Mouse (Mus musculus): ENCODE measurements around the gene Ccdc91.

The Ccdc91 gene

GRCm38 (mm10) chr6:147475727-147476613 is at the start of gene Ccdc91:
Ccdc91 (plus strand) TSS chr6:147475828.
- peak; percentile 97 for DNase-seq (ENCODE audit: low read depth)

DNA sequence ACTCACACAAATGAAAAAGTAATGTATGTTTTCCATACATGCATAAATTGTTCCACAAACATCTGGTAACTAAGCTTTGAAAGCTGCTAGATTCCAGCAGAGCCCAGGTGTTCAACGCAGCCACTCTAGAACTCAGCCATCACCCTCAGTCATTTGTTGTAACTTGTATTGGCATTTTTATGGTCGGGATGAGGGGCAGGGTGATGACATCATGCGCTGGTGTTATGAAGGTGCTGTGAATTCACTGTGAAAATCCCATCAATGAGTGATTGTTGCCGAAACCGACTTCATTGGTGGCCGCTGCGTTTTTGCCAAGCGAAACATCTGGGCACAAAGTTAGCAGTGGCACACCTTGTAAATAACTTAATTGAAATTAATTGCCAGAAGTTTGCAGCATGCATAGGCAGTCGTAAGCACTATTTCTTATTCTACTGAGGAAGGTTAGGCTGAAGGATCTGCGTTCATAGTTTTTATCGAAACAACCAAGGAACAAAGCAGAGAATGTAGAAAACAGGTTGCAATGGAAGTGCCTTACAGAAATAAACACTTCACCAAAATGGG is 48.6 kb upstream of the Ccdc91 start:
- DNase-seq (ENCODE audit: low read depth): no peak

DNA sequence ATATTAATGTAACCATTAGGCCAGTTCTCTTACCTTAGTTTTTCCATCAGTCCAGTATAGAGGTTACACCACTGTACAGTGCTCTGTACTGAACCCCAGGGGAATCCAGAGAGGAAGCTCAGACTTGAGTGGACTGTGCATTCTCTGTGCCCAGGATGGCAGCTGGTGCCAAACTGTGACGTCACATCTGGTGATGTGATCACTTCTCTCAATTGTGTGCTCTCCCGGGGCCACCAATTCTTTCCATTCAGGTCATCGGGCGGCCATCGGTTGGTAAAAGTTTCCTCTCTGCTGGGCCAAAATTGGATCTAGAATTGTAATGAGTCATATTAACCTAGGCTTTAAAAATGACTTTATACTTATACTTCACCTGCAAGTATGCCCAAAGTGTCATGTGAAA is 19.9 kb upstream of the Ccdc91 start:
- DNase-seq (ENCODE audit: low read depth): peak; percentile 43

- no peak for DNase-seq (ENCODE audit: low read depth)
Observed at GRCm38 (mm10) chr6:147458637-147459301, 16.9 kb upstream of the Ccdc91 start.

- no peak for DNase-seq (ENCODE audit: low read depth)
Observed at GRCm38 (mm10) chr6:147470016-147470415, 5.6 kb upstream of the Ccdc91 start.

- DNase-seq (ENCODE audit: low read depth): no peak
Observed at GRCm38 (mm10) chr6:147481141-147481540, 5.5 kb downstream of the Ccdc91 start.

- no peak for DNase-seq (ENCODE audit: low read depth)
Observed at GRCm38 (mm10) chr6:147490120-147490519, 14.5 kb downstream of the Ccdc91 start.

DNA sequence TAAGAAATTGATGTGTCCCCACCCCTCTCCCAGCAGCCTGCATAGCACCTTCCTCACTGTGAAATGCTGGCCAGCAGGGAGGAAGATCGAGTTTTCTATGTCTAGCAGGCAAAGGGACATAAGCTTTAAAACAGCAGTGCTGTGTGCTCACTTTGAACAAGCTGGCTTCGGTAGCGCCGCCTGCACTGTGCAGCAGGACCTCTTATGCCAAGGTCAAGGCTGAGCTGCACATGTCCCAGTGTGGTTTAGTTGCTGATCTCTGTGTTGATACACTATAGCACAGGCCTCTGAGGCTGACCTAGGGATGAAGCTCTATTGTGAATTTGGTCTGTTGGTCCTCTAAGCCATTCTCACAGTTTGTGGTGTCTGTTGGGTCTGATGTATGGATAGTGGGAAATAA is 16.9 kb downstream of the Ccdc91 start:
- DNase-seq (ENCODE audit: low read depth): no peak

- DNase-seq (ENCODE audit: low read depth): no peak
Observed at GRCm38 (mm10) chr6:147501439-147501838, 25.8 kb downstream of the Ccdc91 start.

DNA sequence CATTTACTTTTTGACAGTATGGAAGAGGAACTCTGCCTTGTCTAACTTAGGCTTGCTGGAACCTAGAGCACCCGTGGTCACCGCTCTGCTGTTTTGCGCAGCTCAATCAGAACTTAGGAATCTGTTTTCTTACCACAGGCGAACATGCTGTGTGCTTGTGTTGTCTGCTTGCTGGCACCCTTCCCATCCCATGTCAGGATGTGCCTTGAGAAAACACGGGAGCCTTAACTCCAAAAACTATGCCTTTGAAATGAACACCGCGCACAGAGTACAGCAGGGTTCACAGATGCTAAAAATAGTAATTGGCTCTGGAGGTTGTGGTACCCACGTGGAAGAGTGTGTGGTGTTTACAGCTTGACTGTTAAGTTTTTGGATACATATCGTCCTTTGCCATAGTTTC is 30.4 kb downstream of the Ccdc91 start:
- peak; percentile 88 for DNase-seq (ENCODE audit: low read depth)

DNA sequence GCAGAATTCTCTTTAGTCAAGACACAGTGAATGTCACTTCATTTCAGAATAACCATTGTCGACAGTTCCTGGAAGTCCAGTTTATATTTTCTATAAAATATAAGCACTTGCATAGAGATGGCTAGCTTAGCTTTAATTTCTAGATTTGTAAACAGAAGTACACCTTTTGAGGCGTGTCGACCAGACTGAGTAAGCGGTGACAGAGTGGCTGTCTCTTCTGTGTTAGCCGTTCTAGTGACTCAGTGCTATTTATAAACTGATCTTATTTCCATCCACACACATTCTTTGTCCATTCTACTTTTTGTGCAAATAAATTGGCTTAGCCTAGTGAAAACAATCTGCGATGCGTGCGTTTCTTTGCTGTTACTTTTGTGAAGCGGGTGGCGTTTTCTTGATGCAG is 30.9 kb downstream of the Ccdc91 start:
- DNase-seq (ENCODE audit: low read depth): peak; percentile 58

GRCm38 (mm10) chr6:147507186-147507585 is 31.6 kb downstream of the Ccdc91 start:
- DNase-seq (ENCODE audit: low read depth): no peak

- no peak for DNase-seq (ENCODE audit: low read depth)
Observed at GRCm38 (mm10) chr6:147510516-147510915, 34.9 kb downstream of the Ccdc91 start.

- DNase-seq (ENCODE audit: low read depth): no peak
Observed at GRCm38 (mm10) chr6:147517909-147518308, 42.3 kb downstream of the Ccdc91 start.

DNA sequence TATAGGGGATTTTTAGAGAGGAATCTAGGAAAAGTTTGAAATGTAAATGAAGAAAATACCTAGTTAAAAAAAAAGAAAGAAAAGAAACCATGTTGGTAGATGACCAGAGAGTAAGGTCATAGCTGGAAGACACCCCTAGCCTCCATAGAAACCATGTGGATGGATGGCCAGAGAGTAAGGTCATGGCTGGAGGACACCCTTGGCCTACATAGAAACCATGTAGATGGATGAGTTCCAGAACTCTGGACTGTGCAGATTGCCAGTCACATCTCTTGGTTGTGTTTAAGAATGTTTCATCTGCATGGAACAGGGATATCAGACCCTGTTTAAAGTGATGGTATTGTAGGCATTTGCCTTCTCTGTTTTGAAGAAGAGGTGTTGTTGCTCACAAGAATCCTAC is 49.6 kb downstream of the Ccdc91 start:
- DNase-seq (ENCODE audit: low read depth): no peak

DNA sequence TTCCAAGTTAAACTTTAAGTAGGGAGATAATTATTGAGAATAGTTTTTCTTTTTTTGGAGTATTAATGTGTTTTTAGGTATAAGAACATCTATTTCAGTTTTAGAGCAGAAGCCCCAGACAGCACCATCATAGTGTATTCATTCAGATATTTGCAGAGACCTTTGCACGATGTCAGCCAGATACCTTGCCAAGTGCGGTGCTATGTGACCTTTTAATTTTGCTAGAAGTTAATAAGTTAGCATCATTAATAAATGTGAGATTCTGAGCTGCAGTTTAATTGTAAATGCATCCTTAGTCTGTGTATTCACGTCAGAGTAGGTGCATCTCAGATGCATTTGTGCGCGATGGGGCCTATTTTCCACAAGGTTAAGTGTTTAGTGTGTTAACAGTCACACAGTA is 59.3 kb downstream of the Ccdc91 start:
- no peak for DNase-seq (ENCODE audit: low read depth)

GRCm38 (mm10) chr6:147538236-147538635 is 62.6 kb downstream of the Ccdc91 start:
- DNase-seq (ENCODE audit: low read depth): no peak

DNA sequence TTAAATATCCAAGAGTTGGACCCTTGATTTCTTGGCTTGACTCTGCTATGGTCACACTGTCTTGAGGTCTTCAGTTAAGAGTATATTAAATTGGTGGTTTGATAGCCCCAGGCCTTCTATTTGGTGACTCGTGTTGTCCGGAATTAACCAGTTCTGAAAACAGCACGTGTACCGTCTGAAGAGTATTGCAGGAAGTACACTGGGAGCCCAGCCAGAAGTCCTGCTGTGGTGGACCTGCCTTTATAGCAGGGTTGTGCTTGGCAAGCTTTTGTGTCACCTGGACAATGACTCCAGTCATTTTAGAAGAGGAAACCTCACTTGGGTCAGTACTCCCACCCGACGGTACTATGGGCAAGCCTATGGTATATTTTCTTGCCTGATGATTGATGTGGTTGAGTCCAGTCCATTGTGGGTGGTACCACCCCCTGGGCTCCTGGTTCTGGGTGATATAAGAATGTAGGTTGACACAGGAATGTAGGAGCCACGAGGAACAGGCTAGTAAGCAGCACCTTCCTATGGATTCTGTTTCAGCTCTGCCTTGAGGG is 63.5 kb downstream of the Ccdc91 start:
- DNase-seq (ENCODE audit: low read depth): peak; percentile 68

DNA sequence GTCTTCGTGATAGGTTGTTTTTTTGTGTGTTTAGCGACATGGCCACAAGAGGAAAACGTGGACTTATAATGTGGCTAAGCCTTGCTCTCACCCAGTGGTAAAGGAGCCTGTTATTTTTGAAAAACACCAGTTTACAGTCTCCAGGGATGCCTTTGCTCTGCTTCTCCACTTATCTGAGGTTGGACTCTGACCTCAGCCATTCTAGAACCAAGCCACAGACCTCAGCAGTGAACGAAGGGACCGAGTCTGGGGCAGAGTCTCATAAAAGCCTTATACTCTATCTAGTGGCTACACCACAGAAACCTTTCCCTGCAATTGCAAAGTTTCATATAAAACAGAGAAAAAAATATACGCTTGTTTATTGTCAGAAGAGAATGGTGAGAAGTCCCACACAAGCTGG is 65.3 kb downstream of the Ccdc91 start:
- DNase-seq (ENCODE audit: low read depth): no peak

- DNase-seq (ENCODE audit: low read depth): no peak
Observed at GRCm38 (mm10) chr6:147555591-147555990, 80.0 kb downstream of the Ccdc91 start.

GRCm38 (mm10) chr6:147559316-147559715 is 83.7 kb downstream of the Ccdc91 start:
- no peak for DNase-seq (ENCODE audit: low read depth)

DNA sequence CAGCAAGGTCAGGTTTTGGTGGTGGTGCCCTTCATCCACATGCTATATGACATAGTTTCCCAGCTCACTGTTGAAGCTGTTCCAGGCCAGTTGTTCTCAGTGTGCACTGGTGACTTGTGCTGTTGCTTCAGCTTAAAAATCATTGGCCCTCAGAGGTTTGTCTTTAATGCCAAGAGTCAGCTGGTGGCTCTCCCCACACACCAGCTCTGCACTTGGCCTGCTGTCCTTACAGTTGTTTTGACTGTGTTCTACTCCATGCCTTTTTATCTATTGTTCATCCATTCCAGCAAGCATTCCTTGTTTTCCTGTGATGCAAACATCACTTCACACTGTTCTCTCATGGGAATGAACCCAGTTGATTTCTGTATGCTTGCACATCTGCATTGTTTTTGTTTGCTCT is 84.8 kb downstream of the Ccdc91 start:
- no peak for DNase-seq (ENCODE audit: low read depth)

DNA sequence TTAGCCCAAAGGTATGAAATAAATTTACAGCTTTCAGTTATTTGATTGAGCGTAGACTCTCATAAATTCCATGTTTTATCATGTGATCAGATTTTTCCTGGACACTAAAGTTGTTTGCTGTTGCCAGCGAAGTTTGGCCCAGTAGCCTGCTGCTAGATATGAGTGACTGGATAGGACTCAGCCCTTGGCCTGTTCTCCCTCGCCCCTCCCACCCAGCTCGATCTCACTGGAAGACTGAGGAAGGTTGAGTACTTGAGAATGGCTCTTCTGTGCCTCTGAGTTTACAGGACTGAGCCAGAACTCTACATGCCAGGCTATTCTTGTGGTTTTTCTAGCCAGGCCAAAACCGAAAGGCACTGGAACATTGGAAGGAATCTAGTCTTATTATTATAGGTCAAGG is 93.6 kb downstream of the Ccdc91 start:
- peak; percentile 26 for DNase-seq (ENCODE audit: low read depth)

Data from NIH3T3 (cell line).